Mouse (Mus musculus): ENCODE data around the gene Taar6.

DNA sequence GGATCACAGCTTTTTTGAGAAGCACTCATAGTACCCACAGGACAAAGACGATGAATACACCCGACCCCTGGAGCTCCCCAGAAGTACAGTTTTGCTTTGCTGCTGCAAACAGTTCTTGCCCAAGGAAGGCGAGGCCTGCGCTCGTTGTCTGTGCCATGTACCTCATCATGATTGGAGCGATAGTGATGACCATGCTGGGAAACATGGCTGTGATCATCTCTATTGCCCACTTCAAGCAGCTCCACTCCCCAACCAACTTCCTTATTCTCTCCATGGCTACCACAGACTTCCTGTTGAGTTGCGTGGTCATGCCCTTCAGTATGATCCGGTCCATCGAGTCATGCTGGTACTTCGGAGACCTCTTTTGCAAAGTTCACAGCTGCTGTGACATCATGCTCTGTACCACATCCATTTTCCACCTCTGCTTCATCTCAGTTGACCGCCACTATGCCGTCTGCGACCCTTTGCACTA lies 25.0 kb downstream of the Taar6 start, which contains the start of gene Taar4:
- TF ChIP-seq CTCF (IDR thresholded peaks at IDR 0.05; ENCODE audit: low read depth) (no peak), EP300 (IDR thresholded peaks at IDR 0.05; ENCODE audit: low read depth) (no peak)

Measured in liver, embryonic 14.5 days (tissue).